Mouse (Mus musculus) layer of hippocampus, adult 18-20 months (tissue): ENCODE measurements around the gene Sbf2. TPM values are rescaled to one million over a fixed set of nuclear protein-coding genes. Genes with fewer than 3 reads are reported as not detected.
"Not testable (repeated sequence)": the region's sequence is repeated elsewhere in the genome, so short reads cannot be mapped to it uniquely, and the experiment has no call there.

ENCODE experiments used
- DNase-seq, 2 experiments: peaks; one replicate each; pipeline ENCODE4 v3.0.0; 2022; ENCODE audit warnings: low spot score in 2 of 2
- total RNA-seq, 2 experiments: library from RNA; stranded (reverse); gene quantifications; 2 replicates each; pipeline ENCODE4 v1.2.3; 2021

Gene Sbf2
- total RNA-seq, 2 experiments from 2014 or later: 67.6 to 69.0 TPM

- DNase-seq: no peak
Observed at GRCm38 (mm10) chr7:110414276-110414675, 200.4 kb downstream of the Sbf2 start.

DNA sequence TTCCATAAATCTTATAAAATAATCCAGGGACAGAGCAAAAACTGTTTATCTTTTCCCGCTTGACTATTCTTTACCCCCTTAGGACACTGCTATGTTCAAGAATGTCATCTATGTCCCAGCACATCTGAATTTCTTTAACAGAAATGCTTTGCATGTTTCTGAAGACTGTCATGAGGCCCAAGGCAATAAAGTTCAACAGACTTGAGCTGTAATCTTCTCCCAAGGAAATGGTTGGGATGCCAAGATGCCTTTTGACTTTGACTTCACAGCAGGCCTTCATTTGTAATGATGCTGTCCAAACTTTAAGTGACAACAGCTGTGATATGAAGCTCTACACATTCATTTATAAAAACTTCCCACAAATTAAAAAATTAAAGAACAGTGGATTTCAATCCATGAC, 212.6 kb downstream of the Sbf2 start:
- DNase-seq: no peak

- DNase-seq: no peak
Observed at GRCm38 (mm10) chr7:110392576-110392975, 222.1 kb downstream of the Sbf2 start.

- no peak for DNase-seq
Observed at GRCm38 (mm10) chr7:110391632-110392031, 223.1 kb downstream of the Sbf2 start.

- DNase-seq: not testable (repeated sequence)
Observed at GRCm38 (mm10) chr7:110388889-110389288, 225.8 kb downstream of the Sbf2 start.

GRCm38 (mm10) chr7:110387565-110387964, 227.2 kb downstream of the Sbf2 start:
- DNase-seq: no peak

DNA sequence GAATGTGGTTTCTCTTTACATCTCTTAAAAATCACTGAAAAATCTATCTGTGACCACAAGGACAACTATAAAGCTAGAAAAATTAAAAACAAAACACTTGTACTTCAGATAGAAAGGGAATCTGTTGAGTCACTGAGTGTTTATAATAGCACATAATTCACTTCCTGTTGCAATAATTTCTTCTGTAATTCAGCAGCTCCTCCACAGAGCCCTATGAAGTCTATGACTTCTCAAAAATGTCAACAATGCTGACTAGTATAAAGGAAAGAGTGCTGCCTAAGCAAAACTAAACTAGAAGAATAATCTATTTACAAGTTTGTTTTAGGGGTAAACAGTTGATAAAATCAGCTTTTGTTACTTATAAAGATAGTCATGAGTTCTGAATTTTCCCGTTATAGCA, 229.2 kb downstream of the Sbf2 start:
- DNase-seq: no peak

- no peak for DNase-seq
Observed at GRCm38 (mm10) chr7:110384343-110384742, 230.4 kb downstream of the Sbf2 start.

GRCm38 (mm10) chr7:110381625-110382024, 233.1 kb downstream of the Sbf2 start:
- DNase-seq: no peak

- no peak for DNase-seq
Observed at GRCm38 (mm10) chr7:110379335-110379914, 235.3 kb downstream of the Sbf2 start.

- DNase-seq: no peak
Observed at GRCm38 (mm10) chr7:110372529-110372928, 242.2 kb downstream of the Sbf2 start.

DNA sequence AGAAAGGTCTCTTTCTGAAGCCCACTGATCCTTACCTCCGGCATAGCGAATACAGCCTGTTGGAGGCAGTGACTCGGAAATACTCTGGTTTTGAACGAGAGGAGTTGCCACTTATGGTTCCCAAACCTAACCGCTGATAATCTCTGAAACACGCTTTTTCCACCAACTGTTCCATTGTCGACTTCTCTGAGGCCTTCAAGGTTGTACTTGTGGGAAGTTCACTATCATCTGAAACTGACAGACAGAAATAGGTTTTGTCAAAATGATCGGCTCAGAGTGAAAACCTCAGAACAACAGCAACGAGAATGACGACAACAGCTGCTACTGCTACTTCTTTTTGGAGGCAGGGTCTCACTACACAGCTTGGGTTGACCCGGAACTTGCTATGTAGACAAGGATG, 252.7 kb downstream of the Sbf2 start:
- no peak for DNase-seq

GRCm38 (mm10) chr7:110361516-110361915, 253.2 kb downstream of the Sbf2 start:
- DNase-seq: peak in 1 of 2 experiments; percentile 12

DNA sequence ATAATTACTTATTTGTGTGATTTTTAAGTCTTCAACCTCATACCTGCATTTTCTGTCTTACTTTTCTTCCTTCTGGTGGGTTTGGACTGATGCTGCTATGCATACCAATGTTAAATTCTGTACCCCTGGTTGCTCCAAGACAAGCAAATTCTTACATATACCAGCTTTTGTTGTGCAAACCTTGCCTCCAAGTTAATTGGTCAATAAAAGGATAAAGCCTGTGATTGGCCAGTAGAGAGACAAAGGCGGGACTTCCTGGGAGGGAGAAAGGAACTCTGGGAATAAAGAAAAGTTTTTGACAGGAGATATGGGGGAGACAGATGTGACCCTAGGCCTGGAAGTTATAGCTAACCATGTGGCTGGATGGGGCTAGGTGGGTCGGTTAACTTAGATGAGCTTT, 255.3 kb downstream of the Sbf2 start:
- no peak for DNase-seq

GRCm38 (mm10) chr7:110353971-110354370, 260.8 kb downstream of the Sbf2 start:
- DNase-seq: no peak

DNA sequence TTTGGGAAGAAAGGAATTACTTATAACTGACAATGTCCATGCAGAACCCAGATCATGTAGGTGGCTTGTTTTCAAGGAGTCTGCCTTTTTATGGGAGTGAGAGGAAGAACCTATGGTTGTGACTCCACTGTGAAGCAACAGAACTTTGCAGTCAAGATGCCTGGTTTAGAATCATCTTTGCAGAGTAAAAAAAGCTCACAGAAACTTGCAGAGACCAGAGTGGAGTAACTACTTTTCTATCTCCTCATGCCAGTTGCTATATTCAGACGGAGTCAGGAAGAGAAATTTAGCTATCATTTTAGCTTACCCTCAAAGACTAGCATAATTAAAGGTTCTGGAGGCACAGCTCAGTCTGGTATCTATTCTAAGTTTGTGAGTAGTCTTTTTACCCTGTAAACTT, 267.5 kb downstream of the Sbf2 start:
- no peak for DNase-seq

GRCm38 (mm10) chr7:110337601-110338000, 277.1 kb downstream of the Sbf2 start:
- DNase-seq: peak; percentile 26 to 60

- DNase-seq: no peak
Observed at GRCm38 (mm10) chr7:110325381-110326110, 289.2 kb downstream of the Sbf2 start.

GRCm38 (mm10) chr7:110324852-110325251, 289.9 kb downstream of the Sbf2 start:
- DNase-seq: no peak

DNA sequence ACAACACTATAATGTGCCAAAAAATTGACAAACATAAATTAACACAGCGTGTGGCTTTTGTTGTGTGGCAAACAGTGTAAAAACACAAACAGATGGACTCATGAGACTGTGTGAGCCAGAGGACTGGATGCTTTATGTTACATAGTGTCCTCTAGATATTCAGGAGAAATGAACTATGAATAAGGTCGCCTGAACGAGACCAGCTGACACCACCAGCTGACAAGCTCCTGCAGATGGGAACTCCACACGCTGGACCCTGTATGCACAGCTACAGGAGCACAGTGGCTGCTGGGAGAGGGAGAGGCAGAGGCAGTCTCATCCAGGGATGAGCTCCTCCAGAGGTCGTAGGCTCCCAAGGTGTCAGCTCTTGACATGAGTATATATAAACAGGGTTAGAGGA, 293.6 kb downstream of the Sbf2 start:
- DNase-seq: no peak

DNA sequence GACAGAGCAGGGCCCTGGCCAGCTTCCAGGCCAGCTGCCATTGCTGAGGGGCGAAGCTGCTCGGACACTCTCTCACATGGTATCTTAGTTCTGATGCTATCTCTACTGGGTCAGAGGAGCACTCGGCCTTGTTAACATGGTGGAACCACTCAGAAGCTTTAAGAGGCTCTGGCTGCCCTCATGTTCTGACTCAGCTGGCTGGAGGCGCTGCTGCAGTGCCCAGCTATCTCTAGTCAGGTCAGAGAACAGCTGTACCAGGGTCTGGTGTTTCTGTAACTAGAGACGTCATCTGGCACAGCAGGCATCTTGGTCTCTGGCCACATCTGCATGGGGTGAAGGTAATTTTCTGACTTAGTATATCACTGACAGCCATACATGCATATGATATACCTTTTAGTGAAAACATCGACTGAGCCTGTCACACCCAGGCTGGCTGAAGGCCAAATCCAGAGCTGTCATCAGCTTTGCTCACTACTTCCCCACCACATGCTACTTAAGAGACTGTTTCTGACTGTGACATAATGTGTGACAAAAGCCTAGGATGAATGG, 295.7 kb downstream of the Sbf2 start:
- DNase-seq: no peak

DNA sequence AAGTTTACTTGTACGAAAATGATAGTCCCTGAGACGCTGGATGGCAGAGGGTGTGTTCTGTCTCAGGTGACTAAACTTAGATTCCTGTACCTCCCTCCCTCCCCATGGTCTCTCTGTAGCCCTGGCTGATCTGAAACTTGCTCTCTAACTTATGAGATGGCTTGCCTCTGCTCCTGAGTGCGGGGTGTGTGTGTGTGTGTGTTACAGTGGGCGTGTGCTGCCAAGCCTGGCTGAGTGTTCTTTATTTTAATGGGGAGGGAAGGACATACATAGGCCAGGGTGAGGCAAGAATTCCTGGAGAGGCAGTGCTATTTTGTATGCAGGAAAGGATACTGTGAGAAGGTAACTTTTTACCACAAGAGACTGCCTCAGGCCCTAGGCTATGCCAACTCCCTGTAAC, 297.3 kb downstream of the Sbf2 start:
- no peak for DNase-seq

DNA sequence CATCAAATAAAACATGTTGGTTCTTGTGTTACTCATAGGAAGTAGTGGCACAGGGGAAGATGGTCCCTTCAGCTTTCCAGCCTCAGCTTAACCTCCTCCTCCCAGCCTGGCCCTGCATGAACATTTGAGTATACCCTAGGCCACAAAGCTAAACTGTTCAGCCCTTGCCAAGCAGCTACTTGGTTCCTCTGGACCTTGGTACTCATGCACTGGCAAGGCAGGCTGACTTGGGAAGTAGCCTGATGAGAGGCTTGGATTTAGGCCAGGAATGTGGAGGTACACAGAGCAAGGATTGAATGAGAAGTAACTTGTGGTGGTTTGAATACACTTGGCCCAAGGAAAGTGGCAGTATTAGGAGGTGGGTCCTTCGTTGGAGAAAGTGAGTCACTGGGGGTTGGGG, 299.4 kb downstream of the Sbf2 start:
- DNase-seq: no peak
